Mouse (Mus musculus) myocyte (in vitro differentiated cells): Measurements from ENCODE around the gene Pbx1.

Source experiments
- CEBPB ChIP-seq: IDR thresholded peaks from 2 replicates; pipeline ENCODE4 v1.6.1; 2011; ENCODE audit warnings: mild to moderate bottlenecking, moderate library complexity; ENCODE audit not compliant: poor library complexity, insufficient read depth, severe bottlenecking
- MAX ChIP-seq: IDR thresholded peaks from one replicate; pipeline ENCODE4 v1.6.1; 2011; ENCODE audit warnings: low read depth, mild to moderate bottlenecking, control low read depth
- MYOD1 ChIP-seq, 3 experiments: IDR thresholded peaks; one replicate each; pipeline ENCODE4 v1.6.1; 2011; ENCODE audit warnings: control low read depth in 2 of 3, low read depth in 2 of 3, mild to moderate bottlenecking in 2 of 3, moderate library complexity in 1 of 3; ENCODE audit not compliant: insufficient read length in 2 of 3, control insufficient read depth in 1 of 3
- MYOG ChIP-seq, 3 experiments: IDR thresholded peaks; one replicate each; pipeline ENCODE4 v1.6.1; 2011; ENCODE audit warnings: control low read depth in 2 of 3, low read depth in 2 of 3, mild to moderate bottlenecking in 2 of 3; ENCODE audit not compliant: insufficient read length in 2 of 3, control insufficient read depth in 1 of 3, insufficient read depth in 1 of 3
- POLR2A ChIP-seq: IDR thresholded peaks from one replicate; pipeline ENCODE4 v1.6.1; 2011; ENCODE audit warnings: low read depth, mild to moderate bottlenecking, control low read depth, moderate library complexity; ENCODE audit not compliant: insufficient read length
- POLR2AphosphoS2 ChIP-seq: IDR thresholded peaks from one replicate; pipeline ENCODE4 v1.6.1; 2011; ENCODE audit warnings: low read depth, control low read depth; ENCODE audit not compliant: insufficient read length
- REST ChIP-seq: IDR thresholded peaks from one replicate; pipeline ENCODE4 v1.6.1; 2011; ENCODE audit warnings: mild to moderate bottlenecking, control low read depth, moderate library complexity; ENCODE audit not compliant: insufficient read depth, insufficient read length
- SRF ChIP-seq: IDR thresholded peaks from one replicate; pipeline ENCODE4 v1.6.1; 2011; ENCODE audit warnings: low read depth; ENCODE audit not compliant: control insufficient read depth, insufficient read length
- TCF12 ChIP-seq: IDR thresholded peaks from one replicate; pipeline ENCODE4 v1.6.1; 2011; ENCODE audit warnings: mild to moderate bottlenecking, control low read depth; ENCODE audit not compliant: poor library complexity, insufficient read depth, severe bottlenecking
- USF1 ChIP-seq: IDR thresholded peaks from one replicate; pipeline ENCODE4 v1.6.1; 2011; ENCODE audit warnings: low read depth, mild to moderate bottlenecking, control low read depth, moderate library complexity

- TF ChIP-seq POLR2A (no peak), POLR2AphosphoS2 (no peak), MYOG (IDR thresholded peaks at IDR 0.05; ENCODE audit: control insufficient read depth in 1 of 3, insufficient read depth in 1 of 3, insufficient read length in 2 of 3, low read depth in 2 of 3) (no peak), USF1 (no peak), MAX (no peak), TCF12 (no peak), CEBPB (no peak), REST (no peak), SRF (no peak), MYOD1 (IDR thresholded peaks at IDR 0.05; ENCODE audit: control insufficient read depth in 1 of 3, insufficient read length in 2 of 3, low read depth in 2 of 3) (no peak)
Measured at GRCm38 (mm10) chr1:168079394-168079767, 352.7 kb downstream of the Pbx1 start.
